Mouse (Mus musculus) layer of hippocampus, adult 9-10 months (tissue): Measurements from ENCODE around the gene Kmt5b.

Experiments used
- DNase-seq: peaks from one replicate; pipeline ENCODE4 v3.0.0; 2022; ENCODE audit warnings: low spot score

Kmt5b gene

DNA sequence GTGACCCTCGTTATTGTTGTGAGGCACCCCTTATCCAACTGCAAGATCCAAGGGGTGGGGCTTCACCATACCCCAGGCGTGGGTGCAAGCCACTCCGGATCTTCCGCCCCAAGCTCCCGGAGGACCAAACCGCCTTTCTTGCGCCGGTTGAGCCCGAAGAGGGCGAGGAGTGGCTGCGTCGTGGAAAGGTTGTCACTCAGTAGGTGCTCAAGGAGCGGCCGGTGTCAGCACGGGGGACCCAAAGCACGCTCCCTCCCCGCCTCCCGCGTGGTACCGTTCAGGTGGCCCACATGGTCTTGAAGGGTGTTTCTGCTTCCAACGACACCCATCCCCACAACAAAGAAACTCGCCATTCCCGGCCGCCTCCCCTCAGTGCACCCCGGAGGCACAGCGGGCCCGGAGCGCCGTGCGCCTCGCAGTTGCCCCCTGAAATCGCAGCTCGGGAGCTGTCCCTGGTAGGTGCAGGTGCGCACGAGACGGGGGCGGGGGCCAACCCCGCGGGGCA, at the start of gene Kmt5b:
Kmt5b (plus strand) TSS at position 146 of the 505 bp plus-strand sequence.
- DNase-seq = peak; percentile 39

DNA sequence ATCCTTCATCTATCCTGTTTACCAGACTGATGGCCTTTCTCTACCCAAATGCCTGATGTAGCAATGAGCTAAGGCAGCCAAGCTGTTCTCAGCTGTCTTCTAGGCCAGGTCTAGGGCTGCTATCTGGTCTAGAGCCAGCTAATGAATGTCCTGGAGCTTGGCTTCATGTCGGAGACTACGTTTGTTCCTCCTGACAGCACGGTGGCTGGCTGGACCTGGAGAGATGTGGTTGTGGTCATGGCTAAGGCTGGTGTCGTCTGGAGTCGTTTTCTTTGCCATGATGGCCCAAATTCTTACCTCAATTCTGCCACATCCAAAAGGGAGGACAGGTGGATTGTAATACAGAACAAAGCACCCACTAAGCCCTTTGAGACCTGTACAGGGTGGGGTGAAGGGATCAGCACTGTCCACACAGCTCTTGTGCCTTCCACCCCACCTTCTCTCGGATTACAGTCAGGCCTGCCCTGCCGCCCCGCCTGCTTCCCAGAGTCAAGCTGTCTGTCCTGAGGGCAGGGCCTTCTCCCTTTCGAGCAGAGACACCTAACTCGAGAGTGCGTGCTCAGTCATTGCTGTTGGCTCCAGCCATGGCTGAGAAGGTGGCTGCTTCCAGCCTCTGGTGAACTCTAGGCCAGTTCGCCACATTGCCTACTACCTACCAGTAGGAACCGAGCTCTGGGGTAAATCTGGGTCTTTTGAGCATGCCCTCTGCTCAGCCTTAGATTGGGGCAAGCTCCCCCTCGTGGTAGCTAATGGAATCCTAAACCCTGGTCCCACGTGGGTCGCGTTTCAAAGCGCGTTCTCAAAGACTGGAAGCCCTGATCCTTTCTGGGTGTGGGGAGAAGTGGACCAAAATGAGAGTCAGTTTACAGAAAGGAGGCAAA, 48.5 kb upstream of the Kmt5b start:
- peak; percentile 75 for DNase-seq

DNA sequence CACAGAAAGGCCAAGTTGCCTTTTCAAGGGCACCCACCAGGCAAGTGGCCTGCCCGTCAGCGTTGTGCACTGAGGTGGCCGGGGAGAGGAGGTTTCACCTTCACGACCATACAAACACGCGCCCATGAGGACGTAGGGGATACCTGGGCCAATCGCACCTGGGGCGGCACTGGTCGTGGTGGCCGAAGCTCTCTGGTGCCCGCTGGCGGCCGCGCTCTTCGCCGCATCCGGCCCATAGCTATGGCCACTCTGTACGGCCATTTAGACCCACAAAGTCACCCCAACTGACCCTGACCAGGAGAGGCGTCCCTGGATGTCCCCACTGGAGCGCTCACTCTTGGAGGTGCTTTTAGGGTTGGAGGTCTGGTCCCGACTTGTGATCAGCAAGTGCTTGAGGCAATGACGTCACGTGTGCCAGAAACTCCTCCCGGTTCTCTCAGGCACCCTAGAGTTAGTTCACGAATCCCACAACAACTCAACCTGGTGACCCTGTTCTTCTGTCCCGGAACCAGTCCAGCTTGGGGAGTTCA, 47.8 kb upstream of the Kmt5b start:
- DNase-seq = peak; percentile 17

DNA sequence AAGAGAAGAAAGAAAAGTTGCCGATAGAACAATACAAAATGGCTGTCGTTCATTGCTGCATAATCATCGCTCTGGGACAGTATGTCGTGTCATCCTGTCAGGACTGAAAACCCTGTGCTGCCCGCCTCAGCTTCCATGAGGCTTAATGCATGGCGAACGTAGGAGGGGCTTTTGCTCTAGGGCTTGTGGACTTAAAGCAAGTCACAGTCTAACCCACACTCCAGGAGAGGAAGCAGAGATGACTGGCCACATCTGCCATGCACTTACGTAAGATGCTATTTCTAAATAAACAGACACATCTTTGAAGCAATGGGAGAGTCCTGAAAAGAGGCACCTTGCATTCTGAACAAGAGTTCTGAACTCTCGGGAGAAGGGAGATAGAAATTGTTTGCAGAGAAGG, 44.1 kb upstream of the Kmt5b start:
- DNase-seq = no peak

DNA sequence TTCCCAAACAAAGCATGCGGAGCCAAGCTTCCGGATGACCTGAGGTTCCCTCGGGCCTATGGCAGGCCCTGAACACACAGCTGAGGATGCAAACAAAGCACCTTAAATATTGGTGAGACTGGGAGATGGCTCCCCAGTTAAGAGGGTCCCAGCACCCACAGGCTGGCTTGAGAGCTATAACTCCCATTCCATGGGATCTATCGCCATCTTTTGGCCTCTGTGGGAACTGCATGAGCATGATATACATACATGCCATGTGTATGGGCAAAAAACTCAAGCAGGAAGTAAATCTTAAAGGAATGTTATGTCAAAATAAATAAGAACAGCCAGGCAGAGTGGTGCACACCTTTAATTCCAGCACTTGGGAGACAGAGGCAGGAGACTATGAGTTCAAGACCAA, 43.3 kb upstream of the Kmt5b start:
- DNase-seq = no peak

DNA sequence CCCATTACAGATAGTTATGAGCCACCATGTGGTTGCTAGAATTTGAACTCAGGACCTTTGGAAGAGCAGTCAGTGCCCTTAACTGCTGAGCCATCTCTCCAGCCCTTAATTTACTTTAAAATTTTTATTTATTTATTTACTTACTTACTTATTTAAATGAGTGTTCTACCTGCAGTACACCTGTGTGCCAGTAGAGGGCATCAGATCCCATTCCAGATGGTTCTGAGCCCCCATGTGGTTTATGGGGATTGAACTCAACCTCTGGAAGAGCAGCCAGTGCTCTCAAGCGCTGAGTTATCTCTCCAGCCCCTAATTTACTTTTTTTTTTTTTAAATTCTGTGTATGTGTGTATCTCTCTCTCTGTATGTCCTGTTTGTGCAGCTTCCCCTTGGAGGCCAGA, 42.4 kb upstream of the Kmt5b start:
- peak; percentile 72 for DNase-seq

DNA sequence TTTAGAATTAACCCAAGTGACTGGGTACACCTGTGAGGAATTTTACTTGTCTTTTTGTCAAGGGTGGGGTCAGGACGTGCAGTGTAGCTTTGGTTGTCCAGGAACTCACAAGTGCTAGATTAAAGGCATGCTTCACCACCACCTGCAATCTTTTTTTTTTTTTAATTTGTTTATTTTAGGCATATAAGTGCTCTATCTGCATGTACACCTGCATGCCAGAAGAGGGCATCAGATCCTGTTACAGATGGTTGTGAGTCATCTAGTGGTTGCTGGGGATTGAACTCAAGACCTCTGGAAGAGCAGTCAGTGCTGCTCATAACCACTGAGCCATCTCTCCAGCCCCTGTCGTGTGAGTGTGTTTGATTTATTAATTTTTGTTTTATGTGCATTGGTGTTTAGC, 38.3 kb upstream of the Kmt5b start:
- DNase-seq = no peak

DNA sequence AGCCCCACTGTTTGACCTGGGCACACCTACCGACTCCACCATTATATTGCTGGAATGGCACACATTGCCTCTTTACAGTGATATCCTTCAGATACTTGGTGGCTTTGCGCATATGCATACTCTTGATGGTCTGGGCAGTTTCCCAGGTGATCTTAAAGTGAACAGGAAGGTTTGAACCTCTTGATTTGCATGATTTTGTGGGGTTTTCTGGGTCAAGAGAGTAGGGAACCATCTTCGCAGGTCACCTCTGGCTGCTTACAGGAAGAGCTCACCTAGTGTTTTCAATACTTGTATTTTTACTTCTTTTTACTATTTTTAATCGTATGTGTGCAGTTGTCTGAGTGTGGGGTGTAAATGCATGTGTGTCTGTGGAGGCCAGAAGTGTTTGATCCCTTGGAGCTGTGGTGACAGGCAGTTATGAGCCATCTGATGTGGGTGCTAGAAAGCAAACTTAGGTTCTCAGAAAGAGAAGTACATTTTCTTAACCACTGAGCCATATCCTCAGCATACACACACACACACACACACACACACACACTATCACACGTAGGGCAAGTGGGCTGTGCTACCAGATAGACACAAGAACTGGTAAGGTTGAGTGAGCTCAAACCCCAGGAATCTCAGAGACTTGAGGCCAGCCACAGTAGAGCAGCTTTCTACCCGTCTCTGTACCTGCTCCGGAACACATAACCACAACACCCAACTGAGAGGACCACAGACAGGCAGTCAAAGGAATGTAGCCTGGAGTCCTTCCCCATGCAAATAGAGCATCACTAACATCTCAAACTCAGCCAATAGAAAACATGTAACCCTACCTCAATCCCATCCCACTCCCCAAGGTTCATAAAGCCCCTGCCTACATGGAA, 36.2 kb upstream of the Kmt5b start:
- DNase-seq = no peak

DNA sequence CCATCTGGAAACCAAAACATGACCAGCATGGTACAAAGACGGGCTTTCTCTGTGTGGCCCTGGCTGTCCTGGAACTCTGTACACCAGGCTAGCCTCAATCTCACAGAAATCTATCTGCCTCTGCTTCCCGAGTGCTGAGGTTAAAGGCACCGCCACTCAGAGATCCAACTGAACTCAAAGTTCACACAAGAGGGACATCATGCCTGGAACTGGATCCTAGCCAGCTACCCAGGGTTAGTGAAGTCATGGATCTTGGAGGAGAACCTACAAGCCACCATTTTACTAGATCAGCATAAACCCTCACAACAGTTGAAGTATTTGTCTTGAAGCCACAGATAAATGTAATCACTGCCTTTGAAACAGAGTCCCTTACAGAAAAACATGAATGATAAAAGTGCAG, 31.2 kb upstream of the Kmt5b start:
- DNase-seq = no peak

DNA sequence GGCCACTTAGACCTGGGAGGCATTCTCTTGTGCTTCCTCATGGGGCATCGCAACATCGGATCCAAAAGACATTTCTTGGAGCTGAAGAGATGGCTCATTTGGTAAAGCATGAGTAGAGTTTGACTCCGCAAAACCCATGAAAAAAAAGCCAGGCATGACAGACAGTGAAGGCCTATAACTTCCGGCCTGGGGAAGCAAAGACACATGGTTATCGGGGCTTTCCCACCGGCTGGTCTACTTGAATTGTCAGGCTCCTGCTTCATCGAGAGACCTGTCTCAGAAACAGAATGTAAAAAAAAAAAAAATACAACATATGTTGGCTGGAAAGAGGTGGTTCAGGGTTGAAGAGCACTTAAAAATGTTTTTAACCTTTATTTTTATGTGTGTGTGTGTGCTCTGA, 27.6 kb upstream of the Kmt5b start:
- DNase-seq = no peak

DNA sequence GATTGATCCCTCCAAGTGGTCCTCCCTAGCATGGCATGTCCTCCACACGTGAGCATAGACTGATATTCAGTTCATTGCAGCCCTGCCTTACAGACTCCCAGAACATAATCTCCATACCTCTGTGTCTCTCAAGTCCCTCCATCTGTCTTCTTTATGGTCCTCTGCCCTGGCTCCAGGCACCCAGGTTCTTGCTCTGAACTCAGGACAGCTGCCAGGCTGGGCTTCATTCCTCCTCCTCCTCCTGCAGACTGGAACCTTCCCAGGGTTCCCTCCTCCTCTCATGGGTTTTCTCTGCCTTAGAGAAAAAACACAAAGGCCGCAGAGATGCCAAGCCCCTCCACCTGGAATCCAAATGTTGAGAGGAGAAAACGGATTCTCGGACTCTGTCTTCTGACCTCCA, 24.5 kb upstream of the Kmt5b start:
- no peak for DNase-seq

DNA sequence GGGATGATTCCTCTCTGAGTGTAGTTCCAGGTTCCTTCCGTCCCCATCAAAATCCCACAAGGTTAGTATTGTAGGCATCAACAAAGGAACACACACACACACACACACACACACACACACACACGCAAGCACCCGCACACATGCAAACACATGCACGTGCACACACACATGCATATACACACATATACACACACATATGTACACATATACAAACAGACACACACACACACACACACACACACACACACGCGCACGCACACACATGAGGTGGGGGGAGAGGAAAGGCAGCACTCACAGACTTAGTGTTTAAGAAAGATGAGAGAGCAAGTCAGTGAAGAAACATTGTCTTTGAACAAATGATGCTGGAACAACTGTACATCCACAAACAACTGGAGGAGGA, 23.9 kb upstream of the Kmt5b start:
- no peak for DNase-seq

DNA sequence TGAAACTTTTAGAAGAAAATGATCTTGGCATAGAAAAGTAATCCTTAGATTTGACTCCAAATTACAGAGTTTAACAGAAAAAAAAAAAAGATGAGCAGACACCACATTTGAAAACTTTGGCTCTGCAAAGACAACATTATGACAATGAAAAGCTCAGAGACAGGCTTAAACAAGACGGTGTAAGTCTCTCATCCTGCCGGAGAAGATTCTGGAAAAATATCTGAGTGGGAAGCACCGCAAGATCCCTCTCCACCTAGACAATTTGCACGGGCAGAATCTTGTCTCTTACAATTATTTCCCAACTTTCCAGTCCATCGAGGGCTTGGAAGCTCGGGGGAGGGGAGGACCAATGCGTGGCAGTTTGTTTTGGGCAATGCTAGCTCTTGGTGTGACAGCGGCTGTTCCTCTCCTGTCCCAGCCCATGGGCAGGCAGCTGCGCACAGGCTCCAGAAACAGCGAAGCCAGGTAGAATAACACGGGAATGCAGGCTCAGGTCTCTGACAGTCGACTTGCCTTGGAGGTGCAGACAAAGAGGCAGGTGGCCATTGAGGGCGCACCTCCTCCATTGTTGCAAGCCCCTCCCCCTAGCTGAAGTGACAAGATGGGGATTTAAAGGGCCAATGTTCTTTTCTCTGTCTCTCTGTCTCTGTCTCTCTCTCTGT, 23.2 kb upstream of the Kmt5b start:
- peak; percentile 39 for DNase-seq

DNA sequence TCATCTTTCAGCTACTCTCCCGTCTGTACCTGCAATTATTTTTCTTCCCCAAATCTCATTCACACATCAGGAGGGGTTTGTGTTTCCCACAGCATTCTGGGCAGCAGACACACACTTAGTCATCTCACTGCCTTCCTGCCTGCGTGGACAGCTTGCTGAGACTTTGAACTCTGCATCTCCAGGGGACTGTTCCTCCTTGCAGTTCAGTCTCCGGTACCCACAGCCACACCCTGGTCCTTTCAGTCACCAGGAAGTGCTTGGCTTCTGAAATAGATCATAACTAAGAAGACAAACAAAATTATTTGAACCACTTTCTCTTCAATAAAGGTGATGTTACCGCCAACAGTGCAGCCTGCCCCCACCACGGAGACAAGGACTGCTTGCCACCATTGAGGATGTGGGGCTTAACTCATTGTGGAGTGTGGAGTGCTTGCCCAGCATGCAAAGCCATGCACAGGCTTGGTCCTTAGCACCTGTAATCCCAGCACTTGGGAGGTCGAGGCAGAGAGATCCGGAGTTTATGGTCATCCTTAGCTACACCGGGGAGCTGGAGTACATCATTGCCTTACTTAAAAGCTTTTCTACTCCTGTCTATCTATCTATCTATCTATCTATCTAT, 14.5 kb upstream of the Kmt5b start:
- no peak for DNase-seq

DNA sequence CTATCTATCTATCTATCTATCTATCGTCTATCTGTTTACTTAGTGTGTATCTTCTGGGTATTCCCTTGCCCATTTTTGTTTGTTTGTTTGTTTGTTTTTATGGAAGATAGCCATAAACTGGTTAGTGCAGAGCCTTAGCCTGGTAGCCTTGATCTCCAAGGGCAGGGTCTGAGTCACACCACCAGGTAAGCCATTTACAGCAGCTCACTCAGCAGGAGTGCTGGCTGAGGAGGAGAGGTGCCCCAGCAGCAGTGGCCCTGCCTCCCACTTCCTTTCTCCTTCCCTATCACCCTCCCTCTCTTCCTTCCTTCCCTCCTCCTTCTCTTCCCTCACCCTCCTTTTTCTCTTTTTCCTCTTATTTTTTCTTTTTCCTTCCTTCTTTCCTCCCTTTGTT, 14.0 kb upstream of the Kmt5b start:
- no peak for DNase-seq

DNA sequence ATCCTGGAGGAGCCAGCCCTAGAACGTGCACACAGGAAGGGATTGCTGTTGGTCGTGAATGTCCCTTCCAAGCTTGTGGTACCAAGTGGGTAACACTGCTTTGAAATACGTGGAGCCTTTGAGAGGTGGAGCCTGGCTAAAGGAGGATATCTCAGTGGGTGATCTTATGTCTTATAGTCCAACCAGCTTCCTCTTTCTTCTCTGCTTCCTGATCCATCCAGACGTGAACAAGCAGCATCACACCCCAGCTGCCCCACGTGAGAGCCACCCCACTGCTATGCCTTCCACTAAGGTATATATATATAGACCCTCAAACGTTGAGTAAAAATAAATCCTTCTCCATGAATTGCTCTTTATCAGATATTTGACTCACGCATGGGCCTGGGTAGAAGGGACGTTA, 13.5 kb upstream of the Kmt5b start:
- DNase-seq = no peak

DNA sequence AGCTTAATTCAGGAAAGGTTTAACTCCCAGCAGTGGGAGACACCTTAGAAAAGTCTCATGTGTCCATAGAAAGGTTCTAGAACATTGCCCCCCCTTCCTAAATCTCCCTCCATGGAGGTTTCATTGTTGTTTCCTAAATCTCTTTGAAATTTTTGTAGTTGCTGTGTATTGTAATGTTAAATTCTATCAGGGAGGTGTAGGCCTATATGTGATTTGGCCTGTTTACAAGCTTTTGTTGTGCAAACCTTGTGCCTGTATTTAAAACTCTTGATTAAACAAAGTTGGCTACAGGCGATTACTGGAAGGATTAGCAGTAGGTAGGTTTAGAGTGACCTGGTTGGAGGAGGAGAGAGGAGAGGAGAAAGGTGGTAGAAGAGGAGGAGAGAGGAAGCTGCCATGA, 9.4 kb upstream of the Kmt5b start:
- DNase-seq = no peak

DNA sequence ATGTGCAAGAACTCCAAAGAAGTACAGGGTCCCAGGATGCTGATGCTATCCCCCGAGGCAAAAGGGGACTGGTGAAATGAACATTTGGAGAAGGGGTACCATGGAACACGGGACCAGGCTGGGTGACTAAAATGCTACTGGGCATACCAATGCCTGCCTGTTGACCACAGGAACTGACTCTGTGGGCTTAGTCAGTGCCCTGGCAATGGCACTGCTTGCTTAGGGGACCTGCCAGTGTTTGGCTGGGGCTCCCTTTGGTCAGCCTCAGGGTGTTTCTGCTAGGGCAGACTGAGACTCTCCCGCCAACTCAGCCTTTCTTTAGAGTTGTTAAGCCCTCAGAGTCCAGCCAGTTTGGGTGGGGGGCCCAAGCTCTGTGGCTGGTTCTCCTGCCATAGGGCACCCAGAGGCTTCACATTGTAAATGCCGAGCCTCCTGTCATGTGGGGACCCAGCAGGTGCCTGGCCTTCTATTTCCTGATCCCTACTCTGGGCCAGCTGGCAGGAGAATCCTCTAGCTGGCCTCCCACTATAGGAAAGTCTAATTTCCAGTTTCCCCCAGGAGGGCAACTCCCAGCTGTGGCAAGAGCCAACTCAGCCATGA, 1.9 kb upstream of the Kmt5b start:
- DNase-seq = no peak

DNA sequence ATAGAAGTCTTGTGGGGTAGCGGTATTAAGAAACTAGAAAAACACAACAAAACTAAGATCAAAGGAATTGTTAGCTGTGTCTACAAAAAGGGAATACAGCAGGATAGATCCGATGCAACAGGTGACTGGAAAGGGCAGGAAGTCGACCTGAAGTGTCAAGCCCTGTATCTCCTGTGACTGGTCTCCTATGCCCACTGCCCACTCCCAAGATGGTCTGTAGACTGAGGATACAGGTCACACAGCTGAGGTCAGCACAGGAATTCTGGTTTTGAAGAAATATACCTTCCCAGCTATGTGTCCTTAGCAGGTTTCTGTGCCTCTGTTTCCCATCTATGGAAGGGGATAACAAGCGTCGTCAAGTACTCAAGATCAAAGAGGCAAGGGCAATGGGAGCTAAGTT, 843 bp upstream of the Kmt5b start:
- DNase-seq = no peak

DNA sequence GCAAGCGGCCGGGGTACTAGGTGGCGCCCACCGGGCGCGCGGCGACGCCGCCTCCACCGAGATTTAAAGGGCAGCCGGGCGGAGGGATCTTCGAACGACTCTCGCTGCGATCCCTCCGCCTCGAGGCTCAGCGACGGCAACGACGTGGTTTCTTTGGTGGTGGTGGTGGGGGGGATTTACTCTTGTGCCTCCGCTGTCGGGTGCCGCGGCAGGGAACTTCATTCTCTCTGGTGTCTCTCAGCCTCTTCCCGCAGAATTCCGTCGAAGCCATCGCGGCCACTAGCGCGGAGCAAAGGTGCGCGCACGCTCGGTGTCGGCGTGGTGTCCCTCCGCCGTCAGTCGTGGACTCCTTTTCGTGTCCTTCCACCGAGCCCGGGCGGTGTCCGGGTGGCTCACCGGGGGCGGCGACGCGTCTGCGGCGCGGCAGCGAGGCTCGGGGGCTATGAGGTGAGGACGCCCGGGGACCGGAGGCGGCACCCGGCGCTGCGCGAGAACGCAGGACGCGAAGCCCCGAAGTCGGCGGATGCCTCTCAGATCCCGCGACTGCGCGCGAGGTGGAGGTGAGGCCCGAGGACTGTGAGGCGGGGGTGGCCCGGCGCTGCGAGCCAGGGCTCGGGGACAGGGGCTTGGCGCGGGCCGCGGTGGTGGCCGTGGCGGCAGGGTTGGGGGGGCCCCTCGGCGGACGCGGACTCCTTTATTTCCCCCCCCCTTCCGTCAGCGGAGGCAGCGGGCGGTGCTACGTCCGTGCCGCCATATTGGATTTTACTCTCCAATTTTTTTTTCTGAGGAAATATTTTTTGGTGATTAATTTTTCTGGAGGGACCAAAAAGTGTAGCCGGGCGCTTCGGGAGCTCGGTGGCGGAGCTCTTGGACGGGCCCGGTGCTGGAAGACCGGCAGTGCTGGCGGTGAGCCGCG, 818 bp downstream of the Kmt5b start:
- peak; percentile 60 for DNase-seq
